Mouse (Mus musculus) heart, embryonic 14.5 days (tissue): ENCODE measurements around the gene Alpl. TPM values are rescaled to one million over a fixed set of nuclear protein-coding genes. Genes with fewer than 3 reads are reported as not detected.

Experiments
- ATAC-seq: fragments of 200-750 bp; cut with Nextera tagmentation; 2 replicates; pipeline ENCODE4 v1.8.0; 2017; ENCODE audit warnings: low read depth, moderate TSS enrichment; ENCODE audit not compliant: insufficient number of reproducible peaks, insufficient read depth, low FRiP score
- H3K27ac ChIP-seq, 2 experiments: fragments of 200-500 bp in 1 of 2; fragments of 300-500 bp in 1 of 2; sonication (generic) in 1 of 2; replicated peaks in 1 of 2; 2 replicates each; pipeline ENCODE4 v1.5.1; 2012 to 2014; ENCODE audit warnings: low read depth in 2 of 2, low read length in 2 of 2, control low read depth in 1 of 2, mild to moderate bottlenecking in 1 of 2, mixed read lengths in 1 of 2; ENCODE audit not compliant: control insufficient read depth in 1 of 2, insufficient read depth in 1 of 2
- H3K27me3 ChIP-seq: fragments of 300-500 bp; sonication (generic); 2 replicates; pipeline ENCODE4 v1.6.1; 2014; ENCODE audit warnings: mild to moderate bottlenecking, low read length, control low read depth; ENCODE audit not compliant: control insufficient read depth, insufficient read depth
- H3K36me3 ChIP-seq: fragments of 300-500 bp; sonication (generic); 2 replicates; pipeline ENCODE4 v1.6.1; 2014; ENCODE audit warnings: mild to moderate bottlenecking, control low read depth, low read length, mixed read lengths; ENCODE audit not compliant: control insufficient read depth, insufficient read depth
- H3K4me1 ChIP-seq, 2 experiments: fragments of 200-500 bp in 1 of 2; fragments of 300-500 bp in 1 of 2; sonication (generic) in 1 of 2; 2 replicates each; pipeline ENCODE4 v1.6.1; 2012 to 2014; ENCODE audit warnings: low read length in 2 of 2, control low read depth in 1 of 2, mixed read lengths in 1 of 2; ENCODE audit not compliant: control insufficient read depth in 2 of 2, insufficient read depth in 2 of 2
- H3K4me2 ChIP-seq: fragments of 300-500 bp; sonication (generic); 2 replicates; pipeline ENCODE4 v1.6.1; 2014; ENCODE audit warnings: mild to moderate bottlenecking, low read length
- H3K4me3 ChIP-seq, 2 experiments: fragments of 200-500 bp in 1 of 2; fragments of 300-500 bp in 1 of 2; sonication (generic) in 1 of 2; 2 replicates each; pipeline ENCODE4 v1.5.1; 2012 to 2014; ENCODE audit warnings: low read length in 2 of 2, mild to moderate bottlenecking in 2 of 2, control low read depth in 1 of 2, low read depth in 1 of 2, moderate library complexity in 1 of 2; ENCODE audit not compliant: control insufficient read depth in 1 of 2, insufficient read depth in 1 of 2
- H3K9ac ChIP-seq: fragments of 300-500 bp; sonication (generic); 2 replicates; pipeline ENCODE4 v1.6.1; 2014; ENCODE audit warnings: mild to moderate bottlenecking, low read length
- H3K9me3 ChIP-seq: fragments of 300-500 bp; sonication (generic); 2 replicates; pipeline ENCODE4 v1.6.1; 2016; ENCODE audit warnings: low read length, control low read depth; ENCODE audit not compliant: control insufficient read depth
- WGBS: fragments of 180-500 bp; shearing (Covaris S2); extraction: QIAGEN DNeasy Blood & Tissue Kit; methylation state at CpG from one replicate; pipeline ENCODE4 v1.1.7; 2014; 5-methylcytosine and 5-hydroxymethylcytosine counted together
- polyA plus RNA-seq: library from polyadenylated mRNA; unstranded; fragments of >200 nt; fragmentation: Nextera tagmentation; extraction: Ambion mirVana; gene quantifications from 2 replicates; pipeline ENCODE4 v1.2.1, GENCODE M21; 2014

The Alpl gene
- polyA plus RNA-seq, 1 experiment from 2014 or later: 2.2 TPM

GRCm38 (mm10) chr4:137717671-137718070, 78.5 kb downstream of the Alpl start:
- no peak overlapping the region for H3K9ac ChIP-seq
- no peaks in the 10 kb centered on the region for H3K9me3 ChIP-seq
- H3K4me3 ChIP-seq: no peak overlapping the region
- WGBS: 75% methylated on average over 15 of the region's 15 CpGs
- no peak overlapping the region for H3K27ac ChIP-seq
- H3K27me3 ChIP-seq: peaks cover 51% of the 10 kb centered on the region
- no peaks in the 10 kb centered on the region for H3K36me3 ChIP-seq
- peaks cover 10 to 11% of the 10 kb centered on the region in 2 experiments; a peak in 3 of 4 replicates for H3K4me1 ChIP-seq
- H3K4me2 ChIP-seq: no peak overlapping the region
- no peak for ATAC-seq

DNA sequence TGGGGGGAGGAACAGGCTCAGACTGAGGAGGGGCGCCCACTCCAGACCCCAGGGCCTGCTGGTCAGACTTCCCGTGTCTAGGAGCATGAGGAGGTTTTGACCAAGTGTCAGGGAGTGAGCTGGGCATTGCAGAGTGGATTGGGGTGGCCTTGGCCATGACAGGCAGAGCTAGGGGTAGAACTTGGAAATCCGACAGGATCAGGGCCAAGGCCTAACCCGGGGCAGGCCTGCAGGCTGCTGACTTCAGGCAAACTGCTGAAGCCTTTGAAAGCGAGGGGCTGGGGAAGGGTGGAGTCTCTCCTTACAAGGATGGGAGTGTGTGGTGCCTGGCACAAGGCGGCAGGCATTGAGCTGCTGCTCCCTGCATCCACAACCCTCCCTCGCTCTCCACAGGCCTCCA, 79.2 kb downstream of the Alpl start:
- Histone ChIP-seq H3K4me3 (no peak overlapping the region), H3K9me3 (no peaks in the 10 kb centered on the region), H3K27me3 (peaks cover 55% of the 10 kb centered on the region), H3K4me1 (peaks cover 10 to 11% of the 10 kb centered on the region in 2 experiments; a peak in 3 of 4 replicates), H3K36me3 (no peaks in the 10 kb centered on the region), H3K4me2 (no peak overlapping the region), H3K27ac (no peak overlapping the region), H3K9ac (no peak overlapping the region)
- WGBS: 66% methylated on average over 7 of the region's 7 CpGs
- ATAC-seq: no peak

GRCm38 (mm10) chr4:137714020-137714624, 82.1 kb downstream of the Alpl start:
- Histone ChIP-seq H3K9me3 (no peaks in the 10 kb centered on the region), H3K36me3 (no peaks in the 10 kb centered on the region), H3K27me3 (peaks cover 58% of the 10 kb centered on the region), H3K9ac (no peak overlapping the region), H3K27ac (no peak overlapping the region), H3K4me3 (no peak overlapping the region), H3K4me1 (peaks cover 4 to 5% of the 10 kb centered on the region in 2 experiments; a peak in 3 of 4 replicates), H3K4me2 (no peak overlapping the region)
- ATAC-seq: no peak
- WGBS: 39% methylated on average over 8 of the region's 8 CpGs

DNA sequence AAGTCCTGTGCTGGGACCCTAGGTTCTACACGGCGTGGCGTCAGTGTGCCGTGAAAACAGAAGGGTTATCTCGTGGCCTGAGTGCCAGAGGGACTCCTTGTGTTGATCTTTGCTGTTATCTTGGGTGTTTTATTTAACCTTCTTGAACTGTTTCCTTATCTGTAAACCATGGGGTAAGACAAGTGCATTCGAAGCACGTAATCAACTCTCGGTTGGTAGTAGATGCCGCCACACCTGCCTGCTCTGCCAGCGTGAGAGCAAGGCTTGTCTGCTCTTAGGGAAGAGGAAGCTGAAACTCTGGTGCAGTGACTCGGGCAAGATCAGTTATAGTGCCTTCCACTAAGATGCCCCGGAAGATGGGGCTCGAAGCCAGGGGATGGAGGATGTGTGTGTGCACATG, 83.2 kb downstream of the Alpl start:
- Histone ChIP-seq H3K9ac (no peak overlapping the region), H3K4me1 (no peaks in the 10 kb centered on the region), H3K27ac (no peak overlapping the region), H3K4me3 (no peak overlapping the region), H3K9me3 (no peaks in the 10 kb centered on the region), H3K36me3 (no peaks in the 10 kb centered on the region), H3K27me3 (peaks cover 58% of the 10 kb centered on the region), H3K4me2 (no peak overlapping the region)
- WGBS: 28% methylated on average over 13 of the region's 13 CpGs
- ATAC-seq: no peak

DNA sequence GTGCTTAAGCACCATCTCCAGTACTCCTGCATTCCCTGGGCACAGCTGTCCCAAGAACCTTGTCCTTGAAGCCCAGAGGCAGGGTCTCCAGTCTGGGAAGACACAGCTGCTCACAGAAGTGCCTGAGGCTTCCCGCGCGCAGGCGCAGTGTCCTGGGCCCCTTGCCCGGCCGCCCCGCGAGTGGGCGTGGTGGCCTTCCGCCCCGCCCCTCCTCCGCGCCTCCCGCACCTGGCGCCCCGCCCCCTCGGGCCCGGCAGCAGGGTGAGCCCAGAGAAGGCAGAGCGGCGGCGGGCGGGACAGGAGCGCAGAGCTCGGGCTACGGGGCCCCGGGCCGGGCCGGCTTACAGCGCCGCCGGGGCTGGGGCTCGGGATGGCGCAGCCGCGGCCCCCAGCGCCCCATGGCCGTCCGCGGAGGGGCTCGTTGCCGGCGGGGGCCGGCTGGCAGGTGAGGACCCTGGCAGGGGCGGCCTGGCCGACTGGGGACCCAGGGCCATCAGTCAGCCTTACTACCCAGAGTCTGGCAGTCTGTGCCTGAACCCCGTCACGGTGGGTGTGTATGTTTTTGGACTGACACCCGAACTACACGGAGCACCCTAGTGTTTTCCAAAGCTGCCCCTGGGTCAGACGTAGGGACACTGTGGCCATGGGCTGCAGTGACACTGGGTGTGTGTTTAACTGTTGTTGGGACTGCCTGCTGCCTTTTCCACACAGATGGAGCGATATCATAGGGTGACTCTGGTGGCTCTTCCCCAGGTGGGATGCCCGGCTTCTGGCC, 88.8 kb downstream of the Alpl start:
- H3K4me3 ChIP-seq: peak overlapping the region; percentile 45 to 50
- peaks cover 57% of the 10 kb centered on the region for H3K27me3 ChIP-seq
- ATAC-seq: peak; percentile 66; the same call in 1 of the 2 replicates
- no peaks in the 10 kb centered on the region for H3K9me3 ChIP-seq
- H3K27ac ChIP-seq: no peak overlapping the region
- peak overlapping the region; percentile 88 for H3K4me2 ChIP-seq
- H3K36me3 ChIP-seq: no peaks in the 10 kb centered on the region
- H3K4me1 ChIP-seq: peaks cover 5 to 9% of the 10 kb centered on the region in 2 experiments
- 3% methylated on average over 52 of the region's 52 CpGs for WGBS
- peak overlapping the region; percentile 67 for H3K9ac ChIP-seq

GRCm38 (mm10) chr4:137706510-137706909, 89.7 kb downstream of the Alpl start:
- Histone ChIP-seq H3K9me3 (no peaks in the 10 kb centered on the region), H3K36me3 (no peaks in the 10 kb centered on the region), H3K4me3 (no peak overlapping the region), H3K27ac (no peak overlapping the region), H3K9ac (peak overlapping the region; percentile 67; the same call in 1 of the 2 replicates), H3K4me1 (peaks cover 5 to 9% of the 10 kb centered on the region in 2 experiments), H3K4me2 (peak overlapping the region; percentile 88; the same call in 1 of the 2 replicates), H3K27me3 (peaks cover 48% of the 10 kb centered on the region)
- ATAC-seq: no peak
- WGBS: 71% methylated on average over 7 of the region's 7 CpGs

DNA sequence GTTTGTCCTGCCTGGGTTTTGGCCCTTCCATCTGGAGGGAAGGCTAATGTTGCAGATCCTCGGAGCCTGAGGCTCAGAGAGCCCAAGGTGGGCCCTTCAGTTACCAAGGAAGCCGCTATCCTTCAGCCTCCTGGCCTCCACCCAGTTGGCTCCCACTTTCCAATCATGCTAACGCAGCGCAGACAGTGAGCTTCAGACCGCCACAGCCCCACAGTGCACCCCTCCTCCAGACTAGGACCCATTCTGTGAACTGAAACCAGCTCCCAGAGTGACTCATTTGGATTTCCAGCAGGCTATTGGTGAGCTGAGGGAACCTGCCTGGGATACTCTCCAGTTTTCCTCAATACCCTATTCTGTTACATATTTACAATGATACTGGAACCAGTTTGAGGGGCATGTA, 90.8 kb downstream of the Alpl start:
- no peak overlapping the region for H3K4me2 ChIP-seq
- no peaks in the 10 kb centered on the region for H3K9me3 ChIP-seq
- H3K27me3 ChIP-seq: peaks cover 47% of the 10 kb centered on the region
- H3K9ac ChIP-seq: no peak overlapping the region
- WGBS: 71% methylated on average over 5 of the region's 5 CpGs
- ATAC-seq: no peak
- no peak overlapping the region for H3K27ac ChIP-seq
- H3K4me1 ChIP-seq: peaks cover 5 to 14% of the 10 kb centered on the region in 2 experiments
- no peaks in the 10 kb centered on the region for H3K36me3 ChIP-seq
- no peak overlapping the region for H3K4me3 ChIP-seq
